Mouse (Mus musculus) erythroblast, embryonic 14.5 days (primary cell): ENCODE data around the gene Ric8b.

ENCODE experiments used
- GATA1 ChIP-seq: IDR thresholded peaks from 2 replicates; pipeline ENCODE4 v1.6.1; 2012; ENCODE audit warnings: low read length, inconsistent platforms, mixed read lengths
- TAL1 ChIP-seq: IDR thresholded peaks from 3 replicates; pipeline ENCODE4 v1.6.1; 2012; ENCODE audit warnings: low read length, inconsistent platforms, mixed read lengths

GRCm38 (mm10) chr10:84940356-84940755 is 22.9 kb downstream of the Ric8b start:
- TF ChIP-seq TAL1: no peak
- no peak for TF ChIP-seq GATA1
